Comparison of ENCODE assay signal across 9 mouse cellular contexts in the genomic region with DNA sequence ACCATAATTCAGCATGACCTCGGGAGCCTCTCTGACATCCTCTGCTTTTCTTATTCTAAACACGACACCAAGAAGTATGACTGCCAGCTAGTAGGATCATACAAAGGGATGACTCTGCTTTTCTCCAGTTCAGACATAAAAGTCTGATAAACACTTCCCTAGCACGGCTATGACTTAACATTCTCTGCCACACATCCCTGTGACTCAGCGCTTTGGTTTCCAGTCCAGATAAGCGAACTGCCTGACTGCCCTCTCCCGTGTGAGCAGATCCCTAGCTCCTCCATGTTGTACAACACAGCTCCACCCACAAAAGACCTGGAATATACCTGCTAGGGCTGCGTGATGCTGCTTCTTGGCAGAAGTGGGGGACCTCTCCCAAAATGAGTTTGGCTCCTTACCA. TPM values are rescaled to one million over a fixed set of nuclear protein-coding genes. Genes with fewer than 3 reads are reported as not detected.
DNase-seq lines count a peak whose midpoint lies in the region; ATAC-seq lines count a peak whose summit lies in the region.
"Had no signal": no experiment of that assay in that cellular context is flagged by ENCODE, and none has a peak within 500 bp of the region (broad histone marks: within the 10 kb centered on the region; RNA-seq: fewer than 3 reads in every experiment).

No protein-coding gene starts in this region.

- peak; percentile 68; the same call in 1 of the 2 replicates for ATAC-seq in midbrain, embryonic 13.5 days
- no peak for ATAC-seq in midbrain, embryonic 16.5 days
- peak; percentile 72; the same call in 1 of the 2 replicates for ATAC-seq in heart, embryonic 16.5 days (replicated peaks; ENCODE audit: extremely low read depth, insufficient read depth, low FRiP score)
- 0 out of 2 replicates have a peak, but pooled peaks have one; percentile 35 for ATAC-seq in megakaryocyte, adult 5-6 weeks (ENCODE audit: poor library complexity, severe bottlenecking)

- no peak overlapping the region for H3K4me2 ChIP-seq in midbrain, embryonic 13.5 days (replicated peaks)
- no peak overlapping the region for H3K4me2 ChIP-seq in midbrain, embryonic 16.5 days (ENCODE audit: low read length)
- H3K4me2 ChIP-seq in heart, embryonic 16.5 days (ENCODE audit: low read depth, low read length), result no peak overlapping the region
- H3K4me2 ChIP-seq: limb, embryonic 15.5 days had no signal

- intact Hi-C loops in gastrocnemius, postnatal 14 days (cut with DNase I; ENCODE audit: low total_unique reads), result no loop called here

- no peak overlapping the region for H3K4me3 ChIP-seq in midbrain, embryonic 13.5 days (replicated peaks)
- no peak overlapping the region for H3K4me3 ChIP-seq in midbrain, embryonic 16.5 days (ENCODE audit: low read depth, low read length)
- no peak overlapping the region for H3K4me3 ChIP-seq in heart, embryonic 16.5 days (ENCODE audit: low read length)
- H3K4me3 ChIP-seq: limb, embryonic 15.5 days had no signal

- H3K9ac ChIP-seq in midbrain, embryonic 13.5 days (replicated peaks), result no peak overlapping the region
- H3K9ac ChIP-seq in midbrain, embryonic 16.5 days (ENCODE audit: low read depth, low read length), result no peak overlapping the region
- no peak overlapping the region for H3K9ac ChIP-seq in heart, embryonic 16.5 days (ENCODE audit: low read length)
- H3K9ac ChIP-seq: limb, embryonic 15.5 days had no signal

- no peaks in the 10 kb centered on the region for H3K36me3 ChIP-seq in midbrain, embryonic 13.5 days
- H3K36me3 ChIP-seq in midbrain, embryonic 16.5 days (ENCODE audit: control insufficient read depth, insufficient read depth, low read length), result no peaks in the 10 kb centered on the region
- H3K36me3 ChIP-seq in heart, embryonic 16.5 days (ENCODE audit: control insufficient read depth, insufficient read depth), result no peaks in the 10 kb centered on the region
- H3K36me3 ChIP-seq: limb, embryonic 15.5 days had no signal

- H3K27me3 ChIP-seq in midbrain, embryonic 13.5 days, result no peaks in the 10 kb centered on the region
- H3K27me3 ChIP-seq in midbrain, embryonic 16.5 days (ENCODE audit: control insufficient read depth, insufficient read depth, low read depth, low read length), result no peaks in the 10 kb centered on the region
- no peaks in the 10 kb centered on the region for H3K27me3 ChIP-seq in heart, embryonic 16.5 days (ENCODE audit: control insufficient read depth, insufficient read depth, low read length)
- H3K27me3 ChIP-seq: limb, embryonic 15.5 days had no signal

- peaks cover 25% of the 10 kb centered on the region for H3K4me1 ChIP-seq in midbrain, embryonic 13.5 days (replicated peaks)
- peaks cover 3% of the 10 kb centered on the region; the same call in 1 of the 2 replicates for H3K4me1 ChIP-seq in midbrain, embryonic 16.5 days (ENCODE audit: control insufficient read depth, insufficient read depth, low read length)
- peaks cover 5% of the 10 kb centered on the region for H3K4me1 ChIP-seq in heart, embryonic 16.5 days (ENCODE audit: control insufficient read depth, insufficient read depth, low read length)
- H3K4me1 ChIP-seq: limb, embryonic 15.5 days had no signal

- WGBS in midbrain, embryonic 13.5 days, result 49% methylated on average over 7 of the region's 7 CpGs
- 39% methylated on average over 7 of the region's 7 CpGs for WGBS in midbrain, embryonic 16.5 days
- 10% methylated on average over 7 of the region's 7 CpGs for WGBS in heart, embryonic 16.5 days

- no peak overlapping the region for H3K27ac ChIP-seq in midbrain, embryonic 13.5 days
- H3K27ac ChIP-seq in midbrain, embryonic 16.5 days (ENCODE audit: low read length), result no peak overlapping the region
- H3K27ac ChIP-seq in heart, embryonic 16.5 days (ENCODE audit: low read length), result no peak overlapping the region
- H3K27ac ChIP-seq: limb, embryonic 15.5 days had no signal

- H3K9me3 ChIP-seq in midbrain, embryonic 13.5 days, result no peaks in the 10 kb centered on the region
- no peaks in the 10 kb centered on the region for H3K9me3 ChIP-seq in midbrain, embryonic 16.5 days (replicated peaks; ENCODE audit: control insufficient read depth, low read length, poor library complexity, severe bottlenecking)
- no peaks in the 10 kb centered on the region for H3K9me3 ChIP-seq in heart, embryonic 16.5 days (replicated peaks; ENCODE audit: control insufficient read depth, low read length)
- H3K9me3 ChIP-seq: limb, embryonic 15.5 days had no signal

- peak; percentile 67 for DNase-seq in adrenal gland, postnatal 14 days
- no peak for DNase-seq in gastrocnemius, postnatal 14 days
- no peak for DNase-seq in testis, postnatal 14 days (ENCODE audit: low spot score)
- DNase-seq in left cerebral cortex, adult 11 months (ENCODE audit: low spot score), result no peak

RNA-seq across cellular contexts. Expression of gene Slc22a23, which starts 12.2 kb away (rescaled TPM):
- 15.3 and 15.8 TPM in 2 replicates for polyA plus RNA-seq in midbrain, embryonic 13.5 days (2015; fragmentation: Nextera tagmentation; extraction: Ambion mirVana)
- polyA plus RNA-seq in midbrain, embryonic 16.5 days (2015; fragmentation: Nextera tagmentation; extraction: Ambion mirVana), result 15.2 and 16.2 TPM in 2 replicates
- 7.8 and 11.3 TPM in 2 replicates for total RNA-seq in adrenal gland, postnatal 14 days (2021)
- 2.7 and 3.3 TPM in 2 replicates for polyA plus RNA-seq in heart, embryonic 16.5 days (2015; fragmentation: Nextera tagmentation; extraction: Ambion mirVana)
- total RNA-seq in megakaryocyte, adult 5-6 weeks (2015), result 0.65 and 1.0 TPM in 2 replicates
- 0.22 and 2.7 TPM in 2 replicates for total RNA-seq in megakaryocyte, adult 5-6 weeks (2017)
- total RNA-seq in gastrocnemius, postnatal 14 days (2021), result 1 to 10 TPM; 7.8 to 9.9 TPM
